Mouse (Mus musculus) spleen, adult 12 weeks (tissue): ENCODE results near the gene Gm5617.
"Not testable (repeated sequence)": the region's sequence is repeated elsewhere in the genome, so short reads cannot be mapped to it uniquely, and the experiment has no call there.

ENCODE experiments used
- DNase-seq: peaks from one replicate; pipeline ENCODE4 v3.0.0; 2022; ENCODE audit warnings: low spot score

Gm5617 gene

GRCm38 (mm10) chr9:48501192-48501591 lies 6.0 kb downstream of the Gm5617 start:
- no peak for DNase-seq

- no peak for DNase-seq
Observed at GRCm38 (mm10) chr9:48503001-48503400, 7.8 kb downstream of the Gm5617 start.

GRCm38 (mm10) chr9:48504741-48505365 lies 9.6 kb downstream of the Gm5617 start:
- DNase-seq: no peak

GRCm38 (mm10) chr9:48510134-48510533 lies 14.9 kb downstream of the Gm5617 start:
- no peak for DNase-seq

- DNase-seq: no peak
Observed at GRCm38 (mm10) chr9:48515332-48515731, 20.1 kb downstream of the Gm5617 start.

- DNase-seq: no peak
Observed at GRCm38 (mm10) chr9:48516615-48517371, 21.6 kb downstream of the Gm5617 start.

GRCm38 (mm10) chr9:48517372-48518130 lies 22.3 kb downstream of the Gm5617 start:
- DNase-seq: no peak

- DNase-seq: not testable (repeated sequence)
Observed at GRCm38 (mm10) chr9:48520405-48520804, 25.2 kb downstream of the Gm5617 start.

- DNase-seq: no peak
Observed at GRCm38 (mm10) chr9:48525566-48525965, 30.3 kb downstream of the Gm5617 start.

- DNase-seq: no peak
Observed at GRCm38 (mm10) chr9:48526520-48526919, 31.3 kb downstream of the Gm5617 start.

GRCm38 (mm10) chr9:48531294-48531693 lies 36.1 kb downstream of the Gm5617 start:
- DNase-seq: no peak

- DNase-seq: no peak
Observed at GRCm38 (mm10) chr9:48532203-48532602, 37.0 kb downstream of the Gm5617 start.

GRCm38 (mm10) chr9:48532730-48533129 lies 37.5 kb downstream of the Gm5617 start:
- no peak for DNase-seq

GRCm38 (mm10) chr9:48536414-48536813 lies 41.2 kb downstream of the Gm5617 start:
- DNase-seq: no peak

GRCm38 (mm10) chr9:48537616-48538015 lies 42.4 kb downstream of the Gm5617 start:
- DNase-seq: not testable (repeated sequence)

- DNase-seq: no peak
Observed at GRCm38 (mm10) chr9:48538044-48538645, 42.9 kb downstream of the Gm5617 start.

- no peak for DNase-seq
Observed at GRCm38 (mm10) chr9:48538688-48539087, 43.4 kb downstream of the Gm5617 start.
